Comparison of ENCODE assay signal across 9 mouse cellular contexts in the genomic region with DNA sequence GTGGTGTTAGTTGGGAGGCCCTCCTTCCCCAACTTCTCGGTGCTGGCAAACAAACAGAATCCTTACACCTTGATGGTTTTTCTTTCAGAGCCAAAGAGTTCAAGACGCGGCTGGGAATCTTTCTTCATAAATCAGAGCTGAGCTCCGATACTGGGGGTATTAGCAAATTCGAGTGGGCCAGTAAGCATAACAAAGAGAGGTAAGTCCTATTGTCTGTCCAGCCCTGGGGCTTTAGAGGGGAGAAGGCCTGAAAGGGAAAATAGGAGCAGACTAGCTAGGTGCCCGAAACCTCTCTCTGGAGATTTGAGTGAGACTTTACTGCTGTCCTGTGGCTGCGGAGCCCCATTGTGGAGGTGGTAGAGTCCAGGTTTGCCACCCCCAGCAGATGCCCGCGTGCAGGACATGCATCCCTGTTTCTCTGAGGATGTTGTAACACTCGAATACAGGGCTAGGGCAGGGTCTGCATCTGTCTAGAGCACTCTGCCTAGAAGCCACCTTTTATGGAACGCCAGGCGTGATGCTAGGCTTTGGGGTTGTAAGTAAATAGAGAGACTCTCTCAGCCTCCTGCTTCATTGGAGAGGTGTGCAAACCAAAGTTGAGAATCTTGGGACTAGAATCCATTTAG. TPM values are rescaled to one million over a fixed set of nuclear protein-coding genes. Genes with fewer than 3 reads are reported as not detected.
DNase-seq lines count a peak whose midpoint lies in the region; ATAC-seq and TF ChIP-seq lines count a peak whose summit lies in the region.
"Had no signal": no experiment of that assay in that cellular context is flagged by ENCODE, and none has a peak within 500 bp of the region (broad histone marks: within the 10 kb centered on the region; RNA-seq: fewer than 3 reads in every experiment).

No protein-coding gene starts in this region.

- H3K4me3 ChIP-seq in testis, adult 2 months (ENCODE audit: control insufficient read depth, low read depth, low read length), result peak overlapping the region; percentile 4; the same call in 1 of the 2 replicates
- H3K4me3 ChIP-seq in limb, embryonic 14.5 days (replicated peaks; ENCODE audit: low read length), result peak overlapping the region; percentile 44

- no peak overlapping the region for H3K27ac ChIP-seq in testis, adult 2 months (ENCODE audit: control insufficient read depth, insufficient read depth, low read depth, low read length)
- H3K27ac ChIP-seq in limb, embryonic 14.5 days (replicated peaks; ENCODE audit: low read depth, low read length), result no peak overlapping the region

- peak overlapping the region; percentile 70 for H3K4me2 ChIP-seq in limb, embryonic 14.5 days (replicated peaks; ENCODE audit: low read depth, low read length, severe bottlenecking)

- TF ChIP-seq POLR2A in testis, adult 2 months (IDR thresholded peaks at IDR 0.05; ENCODE audit: control insufficient read depth, low read depth, low read length), result no peak
- no peak for TF ChIP-seq POLR2A in limb, embryonic 14.5 days (IDR thresholded peaks at IDR 0.05; ENCODE audit: borderline replicate concordance, extremely low read depth, insufficient read depth, insufficient read length)

- 38% methylated on average over 12 of the region's 12 CpGs for WGBS in limb, embryonic 14.5 days

- no peak for ATAC-seq in limb, embryonic 14.5 days (ENCODE audit: low FRiP score, low read depth)
- no peak for ATAC-seq in megakaryocyte-erythroid progenitor cell, adult 5-6 weeks (replicated peaks; ENCODE audit: low FRiP score, low TSS enrichment, poor library complexity, severe bottlenecking)

- no peaks in the 10 kb centered on the region for H3K27me3 ChIP-seq in testis, adult 2 months (ENCODE audit: control insufficient read depth, insufficient read depth, low read length)
- 0 out of 2 replicates have a peak, but pooled peaks cover 8% of the 10 kb centered on the region for H3K27me3 ChIP-seq in limb, embryonic 14.5 days (ENCODE audit: control insufficient read depth, insufficient read depth, low read length)

- H3K4me1 ChIP-seq in testis, adult 2 months (ENCODE audit: control insufficient read depth, insufficient read depth, low read length), result peaks cover 21% of the 10 kb centered on the region
- H3K4me1 ChIP-seq in limb, embryonic 14.5 days (ENCODE audit: control insufficient read depth, insufficient read depth, low read length), result peaks cover 33% of the 10 kb centered on the region

- DNase-seq in cerebellum, adult 8-10 months, result peak; percentile 27
- no peak for DNase-seq in cerebellum, postnatal 4 days (ENCODE audit: low spot score in 2 of 2)
- no peak for DNase-seq in testis, postnatal 14 days (ENCODE audit: low spot score)
- no peak for DNase-seq in limb, embryonic 14.5 days (ENCODE audit: low spot score)
- DNase-seq in urinary bladder, postnatal 4 days (ENCODE audit: low spot score in 2 of 2), result no peak
- no peak for DNase-seq in right cerebral cortex, postnatal 4 days

- no peak for TF ChIP-seq CTCF in testis, adult 2 months (IDR thresholded peaks at IDR 0.05; ENCODE audit: control insufficient read depth, insufficient read depth, insufficient replicate concordance, low read depth, low read length)

- no peaks in the 10 kb centered on the region for H3K36me3 ChIP-seq in testis, adult 2 months (ENCODE audit: control insufficient read depth, insufficient read depth, low read length)
- H3K36me3 ChIP-seq in limb, embryonic 14.5 days (ENCODE audit: control insufficient read depth, insufficient read depth, low read length), result peaks cover 4% of the 10 kb centered on the region

- no peaks in the 10 kb centered on the region for H3K9me3 ChIP-seq in limb, embryonic 14.5 days (ENCODE audit: control insufficient read depth, low read length)

- H3K9ac ChIP-seq in limb, embryonic 14.5 days (ENCODE audit: low read depth, low read length, severe bottlenecking), result peak overlapping the region; percentile 49

RNA-seq across cellular contexts. Expression of gene Rgs16, which starts 0.7 kb away (rescaled TPM):
- polyA plus RNA-seq in testis, adult 2 months (2012; rRNA removed), result 0.89 and 1.1 TPM in 2 replicates
- polyA plus RNA-seq in limb, embryonic 14.5 days (2012; rRNA removed), result 21.9 and 22.6 TPM in 2 replicates
- polyA plus RNA-seq in limb, embryonic 14.5 days (2014; fragmentation: Nextera tagmentation; extraction: Ambion mirVana), result 6.4 and 8.5 TPM in 2 replicates
- total RNA-seq in megakaryocyte-erythroid progenitor cell, adult 5-6 weeks (2014; fragmentation: Nextera tagmentation), result not detected in 2 replicates
- 0.14 TPM in 1 of 2 replicates, not detected in the other for total RNA-seq in megakaryocyte-erythroid progenitor cell, adult 5-6 weeks (2017)
- total RNA-seq: common myeloid progenitor, adult 5-6 weeks had no signal

RNA-seq across cellular contexts. Expression of gene Rnasel, which starts 8.3 kb away (rescaled TPM):
- polyA plus RNA-seq in testis, adult 2 months (2012; rRNA removed), result 1.7 and 1.8 TPM in 2 replicates
- polyA plus RNA-seq in limb, embryonic 14.5 days (2012; rRNA removed), result 19.4 and 23.5 TPM in 2 replicates
- polyA plus RNA-seq in limb, embryonic 14.5 days (2014; fragmentation: Nextera tagmentation; extraction: Ambion mirVana), result 10.0 and 14.1 TPM in 2 replicates
- 31.0 and 41.1 TPM in 2 replicates for total RNA-seq in megakaryocyte-erythroid progenitor cell, adult 5-6 weeks (2014; fragmentation: Nextera tagmentation)
- total RNA-seq in megakaryocyte-erythroid progenitor cell, adult 5-6 weeks (2017), result 31.6 and 50.0 TPM in 2 replicates
